Mouse (Mus musculus) small intestine, adult 2 months (tissue): ENCODE data around the gene Tmem151b.

Experiments
- CTCF ChIP-seq: fragments of 200-500 bp; IDR thresholded peaks from 2 replicates; pipeline ENCODE4 v1.5.1; 2012; ENCODE audit warnings: low read depth, mild to moderate bottlenecking, control low read depth, inconsistent platforms, low read length, moderate library complexity, mixed read lengths; ENCODE audit not compliant: insufficient replicate concordance, insufficient read length; ENCODE audit errors: extremely low read depth
- POLR2A ChIP-seq: fragments of 200-500 bp; IDR thresholded peaks from 2 replicates; pipeline ENCODE4 v1.6.1; 2012; ENCODE audit warnings: low read depth, mild to moderate bottlenecking, control low read depth, inconsistent platforms, low read length, moderate library complexity

- TF ChIP-seq CTCF, result no peak
- no peak for TF ChIP-seq POLR2A
Measured at GRCm38 (mm10) chr17:45556107-45556489, 6.6 kb upstream of the Tmem151b start.
